Mouse (Mus musculus) embryonic facial prominence, embryonic 13.5 days (tissue): ENCODE data around the gene Col18a1. TPM values are rescaled to one million over a fixed set of nuclear protein-coding genes. Genes with fewer than 3 reads are reported as not detected.

Source experiments
- ATAC-seq: fragments of 200-750 bp; cut with Nextera tagmentation; 2 replicates; pipeline ENCODE4 v1.8.0; 2017; ENCODE audit warnings: low read depth; ENCODE audit not compliant: insufficient number of reproducible peaks, insufficient read depth, low FRiP score, low TSS enrichment
- H3K27ac ChIP-seq: fragments of 300-500 bp; sonication (generic); 2 replicates; pipeline ENCODE4 v1.5.1; 2015; ENCODE audit warnings: moderate library complexity, mild to moderate bottlenecking, inconsistent platforms
- H3K27me3 ChIP-seq: fragments of 300-500 bp; sonication (generic); 2 replicates; pipeline ENCODE4 v1.6.1; 2015; ENCODE audit warnings: mild to moderate bottlenecking, inconsistent platforms
- H3K36me3 ChIP-seq: fragments of 300-500 bp; sonication (generic); 2 replicates; pipeline ENCODE4 v1.6.1; 2015; ENCODE audit warnings: mild to moderate bottlenecking, inconsistent platforms
- H3K4me1 ChIP-seq: fragments of 300-500 bp; sonication (generic); 2 replicates; pipeline ENCODE4 v1.6.1; 2015; ENCODE audit warnings: inconsistent platforms
- H3K4me2 ChIP-seq: fragments of 300-500 bp; sonication (generic); 2 replicates; pipeline ENCODE4 v1.6.1; 2015; ENCODE audit warnings: moderate library complexity, mild to moderate bottlenecking, inconsistent platforms
- H3K4me3 ChIP-seq: fragments of 300-500 bp; sonication (generic); 2 replicates; pipeline ENCODE4 v1.5.1; 2015; ENCODE audit warnings: mild to moderate bottlenecking, inconsistent platforms
- H3K9ac ChIP-seq: fragments of 300-500 bp; sonication (generic); 2 replicates; pipeline ENCODE4 v1.6.1; 2015; ENCODE audit warnings: mild to moderate bottlenecking, inconsistent platforms
- H3K9me3 ChIP-seq: fragments of 300-500 bp; sonication (generic); 2 replicates; pipeline ENCODE4 v1.6.1; 2016; ENCODE audit warnings: inconsistent platforms
- WGBS: fragments of 180-500 bp; shearing (Covaris S2); methylation state at CpG from one replicate; pipeline ENCODE4 v1.1.7; 2015; ENCODE audit warnings: mixed read lengths; 5-methylcytosine and 5-hydroxymethylcytosine counted together
- polyA plus RNA-seq: library from polyadenylated mRNA; unstranded; fragments of >200 nt; fragmentation: Nextera tagmentation; extraction: Ambion mirVana; gene quantifications from 2 replicates; pipeline ENCODE4 v1.2.1, GENCODE M21; 2015

Gene Col18a1
- polyA plus RNA-seq, 1 experiment from 2014 or later, result 86.3 TPM

DNA sequence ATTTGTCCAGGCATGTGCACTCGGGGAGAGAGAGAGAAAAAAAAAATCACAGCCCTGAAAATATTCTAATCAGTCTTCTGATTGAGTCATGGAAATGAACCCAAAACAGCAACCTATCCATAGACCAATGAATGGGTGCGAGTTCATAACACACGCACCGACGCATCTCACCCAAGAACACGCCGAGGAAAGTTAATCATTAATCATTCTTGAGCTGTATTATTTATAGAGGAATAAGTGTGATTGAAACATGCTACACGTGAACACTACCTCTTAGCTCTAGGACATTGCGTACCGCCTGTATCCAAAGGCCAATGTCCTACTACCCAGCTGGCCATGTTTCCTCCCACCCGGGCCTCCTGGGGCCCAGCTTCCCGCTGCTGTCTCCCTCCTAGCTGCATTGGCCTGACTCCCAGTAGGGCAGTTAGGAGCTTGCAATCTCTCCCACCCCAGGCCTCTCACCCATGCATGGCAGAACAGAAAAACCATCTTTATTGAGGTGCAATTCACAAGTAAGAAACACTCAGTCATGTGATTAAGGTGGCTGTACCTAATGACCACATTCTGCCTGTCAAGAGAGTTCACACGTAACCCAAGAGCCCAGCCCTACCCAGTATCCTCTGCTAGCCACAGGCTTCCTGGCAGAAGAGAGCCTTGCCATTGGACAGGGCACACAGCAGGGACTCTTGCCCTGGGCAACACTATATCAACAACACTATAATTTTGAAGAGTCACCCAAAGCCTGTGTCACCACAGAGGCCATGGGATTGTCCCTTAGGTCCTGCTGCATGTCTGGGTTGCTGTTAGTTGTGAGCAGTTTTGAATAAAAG is 143.8 kb downstream of the Col18a1 start:
- Histone ChIP-seq H3K4me2 (no peak overlapping the region), H3K4me3 (no peak overlapping the region), H3K27ac (no peak overlapping the region), H3K36me3 (no peaks in the 10 kb centered on the region), H3K9ac (no peak overlapping the region), H3K9me3 (no peaks in the 10 kb centered on the region), H3K4me1 (no peaks in the 10 kb centered on the region), H3K27me3 (no peaks in the 10 kb centered on the region)
- 84% methylated on average over 13 of the region's 13 CpGs for WGBS
- no peak for ATAC-seq

DNA sequence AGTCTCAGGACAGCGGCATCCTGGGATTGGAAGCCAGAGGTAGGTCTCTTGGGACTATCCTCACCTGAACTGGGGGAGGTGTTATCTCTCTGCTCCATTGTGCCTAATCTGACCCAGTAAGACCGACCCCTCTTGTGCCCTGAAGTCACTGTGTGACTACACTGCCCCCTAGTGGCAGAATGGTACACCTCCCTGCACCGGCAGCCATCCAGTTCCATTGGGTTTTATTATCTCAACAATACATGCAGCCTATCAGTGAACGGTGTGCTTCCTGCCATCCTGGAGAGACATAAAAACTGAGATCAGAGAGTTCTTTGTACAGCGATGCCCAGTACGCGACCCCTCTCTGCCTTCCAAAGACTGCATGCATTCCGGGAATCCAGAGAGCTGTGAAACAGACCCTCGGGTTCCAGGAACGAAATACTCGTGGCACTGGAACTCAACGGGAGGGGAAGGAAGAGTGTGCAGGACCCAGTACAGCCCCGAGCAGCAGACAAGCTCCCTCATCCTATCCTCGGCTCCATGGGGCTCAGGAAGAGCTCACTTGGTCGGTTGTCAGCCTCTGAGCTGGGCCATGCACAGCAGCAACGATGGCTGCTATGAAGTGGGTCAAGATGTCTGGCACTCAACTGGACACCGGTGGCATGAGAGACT is 144.8 kb downstream of the Col18a1 start:
- H3K4me3 ChIP-seq, result peak overlapping the region; percentile 20
- no peak overlapping the region for H3K27ac ChIP-seq

DNA sequence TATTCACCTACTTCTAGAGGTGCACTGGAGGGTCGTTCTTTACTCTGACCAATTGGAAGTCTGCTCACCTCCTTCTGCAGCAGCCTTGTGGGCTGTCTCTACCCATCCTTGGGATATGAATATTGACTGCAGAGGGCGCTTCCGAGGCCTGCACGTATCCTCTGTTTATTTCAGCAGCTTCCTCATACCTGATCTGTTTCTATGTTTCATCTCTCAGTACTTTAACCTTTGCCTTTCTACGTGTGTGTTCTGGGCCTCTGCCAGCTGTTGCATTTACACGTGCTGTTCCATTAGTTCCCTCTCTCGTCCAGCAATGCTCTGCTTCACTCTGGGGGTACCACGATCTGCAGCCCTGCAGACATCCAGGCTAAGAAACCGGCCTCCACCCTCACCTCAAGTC is 148.7 kb downstream of the Col18a1 start:
- Histone ChIP-seq H3K4me2 (no peak overlapping the region), H3K9me3 (no peaks in the 10 kb centered on the region), H3K9ac (no peak overlapping the region), H3K36me3 (no peaks in the 10 kb centered on the region), H3K27ac (no peak overlapping the region), H3K27me3 (no peaks in the 10 kb centered on the region), H3K4me3 (no peak overlapping the region), H3K4me1 (no peaks in the 10 kb centered on the region)
- whole genome bisulfite sequencing, result 66% methylated on average over 9 of the region's 9 CpGs
- ATAC-seq, result no peak

More for the DNA sequence above, 144.8 kb downstream of the Col18a1 start:
- no peaks in the 10 kb centered on the region for H3K36me3 ChIP-seq
- no peaks in the 10 kb centered on the region for H3K9me3 ChIP-seq
- 28% methylated on average over 17 of the region's 17 CpGs for WGBS
- ATAC-seq, result no peak
- H3K9ac ChIP-seq, result peak overlapping the region; percentile 46; the same call in 1 of the 2 replicates
- H3K4me1 ChIP-seq, result no peaks in the 10 kb centered on the region
- H3K4me2 ChIP-seq, result peak overlapping the region; percentile 50
- no peaks in the 10 kb centered on the region for H3K27me3 ChIP-seq

DNA sequence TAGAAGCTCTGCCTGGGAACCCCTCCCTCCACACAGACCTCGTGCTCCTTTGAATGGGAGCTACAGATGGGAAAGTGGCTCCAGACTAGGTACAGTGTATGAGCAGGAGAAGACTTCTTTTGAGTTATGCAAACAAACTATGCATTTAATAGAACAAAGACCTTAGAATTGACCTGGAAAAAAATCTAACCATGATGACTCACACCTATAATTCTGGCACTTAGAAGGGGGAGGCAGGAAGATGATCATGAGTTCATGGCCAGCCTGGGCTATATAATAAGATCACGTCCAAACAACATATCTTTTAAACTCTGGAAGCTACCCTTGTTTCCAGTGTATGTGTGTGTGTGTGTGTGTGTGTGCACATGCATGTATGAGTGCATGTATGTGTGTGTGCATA is 149.3 kb downstream of the Col18a1 start:
- H3K9ac ChIP-seq, result no peak overlapping the region
- no peak overlapping the region for H3K4me2 ChIP-seq
- no peaks in the 10 kb centered on the region for H3K27me3 ChIP-seq
- ATAC-seq, result no peak
- no peaks in the 10 kb centered on the region for H3K4me1 ChIP-seq
- no peaks in the 10 kb centered on the region for H3K36me3 ChIP-seq
- H3K9me3 ChIP-seq, result no peaks in the 10 kb centered on the region
- H3K4me3 ChIP-seq, result no peak overlapping the region
- WGBS, result 72% methylated on average over 2 of the region's 2 CpGs
- H3K27ac ChIP-seq, result no peak overlapping the region

DNA sequence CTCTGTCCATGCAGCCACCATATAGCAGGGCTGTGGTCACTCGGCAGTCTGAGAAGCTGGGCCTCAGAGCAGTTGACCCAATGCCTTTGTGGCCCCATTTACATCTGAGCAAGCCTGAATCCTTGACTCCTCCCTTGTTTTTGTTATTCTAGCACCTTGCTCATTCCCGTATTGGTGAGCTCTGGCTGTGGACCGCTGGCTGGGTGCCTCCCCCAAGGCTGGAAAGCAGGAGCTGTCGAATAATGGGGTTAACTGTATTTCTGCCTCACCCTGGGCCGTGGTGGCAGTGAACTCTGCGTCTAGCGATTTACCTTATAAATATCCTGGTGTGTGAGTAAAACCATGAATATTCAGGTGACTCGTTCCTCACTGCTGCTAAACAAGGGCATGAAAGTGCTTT is 149.8 kb downstream of the Col18a1 start:
- WGBS, result 44% methylated on average over 8 of the region's 8 CpGs
- Histone ChIP-seq H3K27me3 (no peaks in the 10 kb centered on the region), H3K9ac (no peak overlapping the region), H3K27ac (no peak overlapping the region), H3K36me3 (no peaks in the 10 kb centered on the region), H3K4me2 (no peak overlapping the region), H3K9me3 (no peaks in the 10 kb centered on the region), H3K4me3 (no peak overlapping the region), H3K4me1 (no peaks in the 10 kb centered on the region)
- ATAC-seq, result no peak

GRCm38 (mm10) chr10:77016080-77016479 is 150.3 kb downstream of the Col18a1 start:
- no peak for ATAC-seq
- Histone ChIP-seq H3K9ac (no peak overlapping the region), H3K9me3 (no peaks in the 10 kb centered on the region), H3K27me3 (no peaks in the 10 kb centered on the region), H3K4me1 (no peaks in the 10 kb centered on the region), H3K27ac (no peak overlapping the region), H3K4me2 (no peak overlapping the region), H3K36me3 (no peaks in the 10 kb centered on the region), H3K4me3 (no peak overlapping the region)
- 74% methylated on average over 7 of the region's 7 CpGs for WGBS

GRCm38 (mm10) chr10:77011681-77012080 is 154.7 kb downstream of the Col18a1 start:
- ATAC-seq, result no peak

GRCm38 (mm10) chr10:77008698-77009097 is 157.7 kb downstream of the Col18a1 start:
- Histone ChIP-seq H3K4me3 (no peak overlapping the region), H3K36me3 (no peaks in the 10 kb centered on the region), H3K9ac (no peak overlapping the region), H3K27me3 (no peaks in the 10 kb centered on the region), H3K4me1 (peaks cover 16% of the 10 kb centered on the region), H3K4me2 (no peak overlapping the region), H3K27ac (no peak overlapping the region), H3K9me3 (no peaks in the 10 kb centered on the region)
- no peak for ATAC-seq
- WGBS, result 82% methylated on average over 2 of the region's 3 CpGs

More at GRCm38 (mm10) chr10:77011681-77012080, 154.7 kb downstream of the Col18a1 start:
- 81% methylated on average over 4 of the region's 4 CpGs for WGBS
- Histone ChIP-seq H3K4me1 (peaks cover 10% of the 10 kb centered on the region), H3K27ac (no peak overlapping the region), H3K9ac (no peak overlapping the region), H3K9me3 (no peaks in the 10 kb centered on the region), H3K36me3 (no peaks in the 10 kb centered on the region), H3K27me3 (no peaks in the 10 kb centered on the region), H3K4me3 (no peak overlapping the region), H3K4me2 (no peak overlapping the region)

DNA sequence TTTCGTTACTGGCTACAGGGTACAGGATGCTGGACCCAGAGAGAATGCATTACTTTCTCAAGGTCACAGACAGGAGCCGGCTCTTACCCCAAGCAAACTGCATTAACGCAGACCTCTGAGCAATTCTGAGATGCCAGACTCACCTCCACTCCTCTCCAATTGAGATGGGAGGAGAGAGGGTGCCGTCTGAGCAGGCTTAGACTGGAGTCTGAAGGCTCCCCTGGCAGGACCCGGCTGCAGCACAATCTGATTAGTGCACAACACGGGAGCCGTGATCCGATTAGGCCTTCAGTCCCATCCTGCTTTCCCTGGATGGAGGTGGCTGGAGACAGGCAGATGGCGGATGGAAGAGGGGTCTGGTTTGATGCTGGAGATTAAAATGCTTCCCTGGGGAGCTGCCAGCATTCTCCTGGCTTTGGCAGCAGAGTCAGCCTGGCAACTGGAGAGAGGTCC is 158.2 kb downstream of the Col18a1 start:
- ATAC-seq, result no peak

DNA sequence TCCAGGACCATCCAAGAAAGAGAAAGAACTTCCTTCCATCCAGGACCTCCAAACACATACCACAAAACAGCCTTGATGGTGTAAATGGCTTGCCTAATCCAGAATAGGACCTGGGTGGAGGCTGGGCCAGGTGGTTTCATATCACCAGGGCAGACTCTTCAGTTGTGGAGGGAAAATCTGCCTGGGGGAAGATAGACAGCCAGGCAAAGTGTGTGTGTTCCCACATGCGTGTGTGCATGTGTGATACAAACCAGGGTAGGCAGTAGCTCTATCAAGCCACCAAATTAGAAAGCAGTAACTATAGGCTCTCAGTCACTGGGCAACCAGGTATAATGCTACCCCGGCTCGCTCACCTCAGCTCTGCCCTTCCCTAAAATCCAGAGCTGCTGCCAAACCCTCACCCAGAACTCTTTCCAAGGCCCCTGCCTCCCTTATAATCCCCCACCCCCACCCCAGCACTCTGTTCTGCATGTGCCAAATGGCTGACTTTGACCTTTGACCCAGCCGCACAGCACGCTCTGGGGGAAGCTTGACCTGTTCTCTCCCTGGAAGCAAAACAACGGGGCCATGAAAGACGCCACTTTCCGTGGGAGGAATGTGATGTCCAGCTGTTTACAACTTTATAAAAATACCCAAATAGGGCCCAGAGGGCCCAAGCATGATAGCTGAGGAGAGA is 158.8 kb downstream of the Col18a1 start:
- no peak for ATAC-seq
- H3K27me3 ChIP-seq, result no peaks in the 10 kb centered on the region
- peaks cover 16% of the 10 kb centered on the region for H3K4me1 ChIP-seq

More for the DNA sequence above, 158.2 kb downstream of the Col18a1 start:
- H3K9me3 ChIP-seq, result no peaks in the 10 kb centered on the region
- no peak overlapping the region for H3K4me3 ChIP-seq
- H3K9ac ChIP-seq, result no peak overlapping the region; the same call in 1 of the 2 replicates
- H3K4me2 ChIP-seq, result no peak overlapping the region
- 18% methylated on average over 9 of the region's 9 CpGs for WGBS
- H3K27me3 ChIP-seq, result no peaks in the 10 kb centered on the region
- peaks cover 16% of the 10 kb centered on the region for H3K4me1 ChIP-seq
- no peaks in the 10 kb centered on the region for H3K36me3 ChIP-seq
- H3K27ac ChIP-seq, result peak overlapping the region; percentile 48; the same call in 1 of the 2 replicates

GRCm38 (mm10) chr10:77004936-77005335 is 161.4 kb downstream of the Col18a1 start:
- Histone ChIP-seq H3K27me3 (no peaks in the 10 kb centered on the region), H3K4me3 (no peak overlapping the region), H3K9ac (no peak overlapping the region), H3K4me2 (no peak overlapping the region), H3K36me3 (no peaks in the 10 kb centered on the region), H3K9me3 (no peaks in the 10 kb centered on the region), H3K27ac (no peak overlapping the region), H3K4me1 (peaks cover 16% of the 10 kb centered on the region)
- WGBS, result 17% methylated on average over 7 of the region's 7 CpGs
- no peak for ATAC-seq

More for the DNA sequence above, 158.8 kb downstream of the Col18a1 start:
- no peak overlapping the region for H3K9ac ChIP-seq
- peak overlapping the region; percentile 48; the same call in 1 of the 2 replicates for H3K27ac ChIP-seq
- WGBS, result 37% methylated on average over 8 of the region's 8 CpGs
- no peaks in the 10 kb centered on the region for H3K36me3 ChIP-seq
- no peak overlapping the region for H3K4me2 ChIP-seq
- H3K9me3 ChIP-seq, result no peaks in the 10 kb centered on the region
- no peak overlapping the region for H3K4me3 ChIP-seq
